ENCODE assay signal across 17 mouse cellular contexts in genomic region chr19:37912501-37912900, GRCm38 (mm10).
"Had no signal": no experiment of that assay in that cellular context is flagged by ENCODE, and none has a peak within 500 bp of the region (broad histone marks: within the 10 kb centered on the region; RNA-seq: fewer than 3 reads in every experiment).

No protein-coding gene starts in this region.

- H3K27ac ChIP-seq: hindbrain, embryonic 15.5 days; layer of hippocampus, adult 2 months; limb, embryonic 10.5 days; limb, embryonic 13.5 days; liver, embryonic 12.5 days; liver, embryonic 15.5 days; lung, embryonic 15.5 days; midbrain, embryonic 12.5 days; midbrain, embryonic 15.5 days; neural tube, embryonic 12.5 days; neural tube, embryonic 15.5 days had no signal

- DNase-seq: layer of hippocampus, adult 9-11 months; liver; thymus, adult 18-20 months; thymus, postnatal 36 days had no signal

- H3K36me3 ChIP-seq: hindbrain, embryonic 15.5 days; limb, embryonic 10.5 days; limb, embryonic 13.5 days; liver, embryonic 12.5 days; liver, embryonic 15.5 days; midbrain, embryonic 12.5 days; midbrain, embryonic 15.5 days; neural tube, embryonic 12.5 days; neural tube, embryonic 15.5 days had no signal

- H3K4me1 ChIP-seq: liver, embryonic 15.5 days; lung, embryonic 15.5 days; megakaryocyte, embryonic 14.5 days; midbrain, embryonic 15.5 days had no signal

- ATAC-seq: intestine, postnatal 0 days; liver, embryonic 12.5 days; midbrain, embryonic 15.5 days had no signal

- H3K4me2 ChIP-seq: hindbrain, embryonic 15.5 days; limb, embryonic 13.5 days; liver, embryonic 12.5 days; liver, embryonic 15.5 days; lung, embryonic 15.5 days; midbrain, embryonic 12.5 days; midbrain, embryonic 15.5 days; neural tube, embryonic 12.5 days; neural tube, embryonic 15.5 days had no signal

- H3K4me3 ChIP-seq: hindbrain, embryonic 15.5 days; layer of hippocampus, adult 2 months; limb, embryonic 10.5 days; limb, embryonic 13.5 days; liver, embryonic 12.5 days; liver, embryonic 15.5 days; lung, embryonic 15.5 days; megakaryocyte, embryonic 14.5 days; midbrain, embryonic 12.5 days; midbrain, embryonic 15.5 days; neural tube, embryonic 12.5 days; neural tube, embryonic 15.5 days had no signal

- H3K9me3 ChIP-seq: hindbrain, embryonic 15.5 days; limb, embryonic 10.5 days; limb, embryonic 13.5 days; liver, embryonic 12.5 days; liver, embryonic 15.5 days; lung, embryonic 15.5 days; megakaryocyte, embryonic 14.5 days; midbrain, embryonic 12.5 days; midbrain, embryonic 15.5 days; neural tube, embryonic 12.5 days; neural tube, embryonic 15.5 days had no signal

- H3K27me3 ChIP-seq: hindbrain, embryonic 15.5 days; limb, embryonic 13.5 days; liver, embryonic 12.5 days; liver, embryonic 15.5 days; lung, embryonic 15.5 days; midbrain, embryonic 15.5 days; neural tube, embryonic 12.5 days; neural tube, embryonic 15.5 days had no signal

- H3K9ac ChIP-seq: hindbrain, embryonic 15.5 days; limb, embryonic 13.5 days; liver, embryonic 12.5 days; liver, embryonic 15.5 days; lung, embryonic 15.5 days; midbrain, embryonic 12.5 days; midbrain, embryonic 15.5 days; neural tube, embryonic 12.5 days; neural tube, embryonic 15.5 days had no signal
